Mouse (Mus musculus) spleen, postnatal 14 days (tissue): Measurements from ENCODE around the gene Tas2r103.

Source experiments
- DNase-seq, 2 experiments: peaks; one replicate each; pipeline ENCODE4 v3.0.0; 2021 to 2022; ENCODE audit warnings: low spot score in 2 of 2

The Tas2r103 gene

GRCm38 (mm10) chr6:133037001-133037400 lies at the start of gene Tas2r103:
Gene Tas2r103, minus strand, starts transcription at chr6:133037101.
- no peak for DNase-seq

GRCm38 (mm10) chr6:133055716-133056115 lies 18.8 kb upstream of the Tas2r103 start, which contains the start of gene Tas2r140:
Gene Tas2r140, minus strand, starts transcription at chr6:133055816.
- DNase-seq: no peak
